Mouse (Mus musculus) left cerebral cortex, postnatal 4 days (tissue): ENCODE results near the gene Dcaf11. TPM values are rescaled to one million over a fixed set of nuclear protein-coding genes. Genes with fewer than 3 reads are reported as not detected.
A peak's percentile ranks its signal among the peaks of the same experiment; 100 is the strongest.

ENCODE experiments used
- DNase-seq: peaks from one replicate; pipeline ENCODE4 v3.0.0-alpha.2; 2022
- intact Hi-C: fragments of 180-260 bp; cut with DNase I; formaldehyde crosslinking; loops from one replicate; pipeline ENCODE4 v1.15.1; 2025
- total RNA-seq, 2 experiments: library from RNA; stranded (reverse); gene quantifications; 2 replicates each; pipeline ENCODE4 v1.2.3; 2021

Dcaf11 gene
- total RNA-seq, 2 experiments from 2014 or later: 61.2 to 66.4 TPM

- no peak for DNase-seq
- intact Hi-C loops: no loop called here
These were observed 22.3 kb downstream of the Dcaf11 start for GRCm38 (mm10) chr14:55581981-55582681.

DNA sequence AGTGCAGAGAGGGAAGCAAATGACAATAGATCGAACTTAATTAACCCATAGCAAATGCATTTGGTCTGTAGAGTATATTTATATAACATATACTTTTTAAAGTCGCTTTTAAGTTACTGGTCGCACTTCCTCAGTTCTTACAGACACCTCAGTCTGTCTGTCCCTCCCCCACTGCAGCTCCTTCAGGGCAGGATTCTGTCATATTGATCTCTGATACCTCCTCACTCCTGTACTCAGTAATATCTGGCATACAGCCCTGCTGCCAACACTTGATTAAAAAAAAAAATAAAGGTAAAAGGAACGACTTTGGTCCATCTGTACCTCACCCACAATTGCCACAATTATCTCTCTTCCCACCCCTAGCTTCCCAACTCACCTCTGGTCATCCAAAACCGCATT lies 24.5 kb downstream of the Dcaf11 start:
- no peak for DNase-seq
- intact Hi-C loops: no loop called here

GRCm38 (mm10) chr14:55584702-55585565 lies 25.1 kb downstream of the Dcaf11 start, which contains the start of gene Emc9:
Gene Emc9 (minus strand): TSS chr14:55585302.
- intact Hi-C loops: no loop called here
- peak; percentile 62 for DNase-seq

DNA sequence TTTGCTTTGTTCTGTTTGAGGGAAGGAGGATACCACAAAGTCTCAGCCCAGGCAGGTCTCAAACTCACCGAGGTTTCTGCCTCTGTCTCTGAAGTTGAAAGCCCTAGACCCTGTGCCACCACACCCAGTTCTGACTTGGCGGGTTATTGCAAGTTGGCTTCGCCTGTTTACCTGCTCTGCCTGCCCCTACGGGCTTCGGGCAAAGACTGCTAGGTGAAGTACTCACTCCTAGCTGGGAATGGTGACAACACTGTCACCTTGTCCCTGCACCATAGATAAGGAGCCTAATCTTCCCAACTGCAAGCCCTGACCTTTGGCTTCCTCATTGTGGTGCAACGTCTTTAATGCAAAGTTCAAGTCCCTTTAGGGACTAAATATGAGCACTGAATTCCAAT lies 25.8 kb downstream of the Dcaf11 start:
- intact Hi-C loops: no loop called here

GRCm38 (mm10) chr14:55586149-55586548 lies 26.3 kb downstream of the Dcaf11 start:
- intact Hi-C loops: no loop called here
- DNase-seq: no peak

More for the DNA sequence above, 25.8 kb downstream of the Dcaf11 start:
- DNase-seq: no peak

DNA sequence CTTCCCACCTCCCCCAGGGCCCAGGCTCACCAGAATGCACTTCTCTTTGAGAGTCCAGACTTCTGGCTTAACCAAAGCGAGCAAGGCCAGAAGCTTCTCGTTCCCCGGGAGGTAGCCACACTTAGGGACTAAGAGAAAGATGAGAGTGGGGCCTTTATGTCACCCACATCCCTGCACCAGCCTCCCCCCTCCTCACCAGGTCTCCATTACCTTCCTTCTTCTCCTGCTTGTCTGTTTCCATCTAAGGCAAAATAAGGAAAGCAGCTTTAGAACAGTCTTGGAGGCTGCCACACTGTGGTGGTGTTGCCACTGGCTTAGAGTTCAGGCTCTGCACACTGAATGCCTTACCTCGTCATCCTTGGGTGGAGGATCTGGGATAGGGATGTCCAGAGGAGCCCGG lies 29.5 kb downstream of the Dcaf11 start:
- DNase-seq: no peak

DNA sequence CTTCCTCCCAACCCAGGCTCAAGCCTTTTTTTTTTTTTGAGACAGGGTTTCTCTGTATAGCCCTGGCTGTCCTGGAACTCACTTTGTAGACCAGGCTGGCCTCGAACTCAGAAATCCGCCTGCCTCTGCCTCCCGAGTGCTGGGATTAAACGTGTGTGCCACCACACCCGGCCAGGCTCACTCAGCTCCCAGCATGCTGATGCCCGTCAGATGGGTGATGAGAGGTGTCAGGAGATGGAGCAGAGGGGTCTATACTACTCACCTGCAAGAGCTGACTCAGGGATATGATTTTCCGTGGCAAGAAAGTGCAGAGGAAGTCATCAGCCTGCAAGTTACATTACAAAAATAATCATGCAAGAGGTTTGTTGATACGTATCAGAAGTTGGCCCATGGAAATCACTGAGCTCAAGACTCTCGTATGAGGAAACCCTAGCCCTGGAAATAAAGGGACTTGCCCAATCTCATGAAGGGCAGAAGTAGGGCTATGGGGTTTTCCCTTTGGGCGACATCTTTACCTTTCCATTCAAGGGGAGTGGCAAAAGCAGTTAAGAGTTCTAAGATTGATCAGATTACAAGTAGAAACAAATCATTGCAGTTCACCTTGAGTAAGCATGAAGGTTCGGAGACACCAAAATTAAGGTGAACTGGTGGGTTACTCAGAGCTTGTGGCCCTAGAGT lies 30.1 kb downstream of the Dcaf11 start:
- intact Hi-C loops: no loop called here
- DNase-seq: no peak

More for the DNA sequence above, 29.5 kb downstream of the Dcaf11 start:
- intact Hi-C loops: no loop called here

DNA sequence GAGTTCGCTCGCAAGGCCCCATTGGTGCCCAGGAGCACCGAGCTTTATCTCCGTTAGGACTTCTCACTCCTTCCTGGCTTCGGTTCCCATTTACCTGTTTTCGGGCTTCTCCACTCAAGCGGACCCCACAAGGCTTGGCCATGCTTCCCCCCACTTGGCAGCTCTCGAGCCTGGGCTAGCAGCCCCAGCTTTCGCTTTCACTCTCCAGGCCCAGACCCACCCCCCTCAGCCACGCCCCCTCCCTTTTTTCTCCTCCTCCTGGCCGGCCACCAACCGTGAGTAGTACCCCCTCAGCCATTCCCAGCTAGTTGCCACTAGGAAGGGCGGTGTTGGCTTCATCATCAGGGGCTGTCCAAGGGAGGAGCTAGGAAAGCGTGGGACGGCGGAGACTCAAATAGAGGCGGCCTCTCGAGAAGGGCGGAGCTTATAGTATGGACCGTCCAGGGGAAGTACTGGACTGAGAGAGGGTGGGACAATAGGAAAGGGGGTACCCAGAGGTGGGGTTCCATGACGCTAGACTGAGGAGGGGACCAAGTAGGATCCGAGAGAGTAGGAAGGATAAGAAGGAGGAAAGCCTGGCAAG lies 31.0 kb downstream of the Dcaf11 start, which contains the start of gene Psme2:
Gene Psme2 (minus strand): TSS at position 366 of the 583 bp plus-strand sequence.
- peak; percentile 95 for DNase-seq
- intact Hi-C loops: no loop called here

GRCm38 (mm10) chr14:55591331-55591891 lies 31.6 kb downstream of the Dcaf11 start, which contains the start of gene Rnf31:
Gene Rnf31 (plus strand): TSS chr14:55591708.
- peak; percentile 92 for DNase-seq
- intact Hi-C loops: no loop called here

GRCm38 (mm10) chr14:55592226-55592625 lies 32.4 kb downstream of the Dcaf11 start:
- no peak for DNase-seq
- intact Hi-C loops: no loop called here

DNA sequence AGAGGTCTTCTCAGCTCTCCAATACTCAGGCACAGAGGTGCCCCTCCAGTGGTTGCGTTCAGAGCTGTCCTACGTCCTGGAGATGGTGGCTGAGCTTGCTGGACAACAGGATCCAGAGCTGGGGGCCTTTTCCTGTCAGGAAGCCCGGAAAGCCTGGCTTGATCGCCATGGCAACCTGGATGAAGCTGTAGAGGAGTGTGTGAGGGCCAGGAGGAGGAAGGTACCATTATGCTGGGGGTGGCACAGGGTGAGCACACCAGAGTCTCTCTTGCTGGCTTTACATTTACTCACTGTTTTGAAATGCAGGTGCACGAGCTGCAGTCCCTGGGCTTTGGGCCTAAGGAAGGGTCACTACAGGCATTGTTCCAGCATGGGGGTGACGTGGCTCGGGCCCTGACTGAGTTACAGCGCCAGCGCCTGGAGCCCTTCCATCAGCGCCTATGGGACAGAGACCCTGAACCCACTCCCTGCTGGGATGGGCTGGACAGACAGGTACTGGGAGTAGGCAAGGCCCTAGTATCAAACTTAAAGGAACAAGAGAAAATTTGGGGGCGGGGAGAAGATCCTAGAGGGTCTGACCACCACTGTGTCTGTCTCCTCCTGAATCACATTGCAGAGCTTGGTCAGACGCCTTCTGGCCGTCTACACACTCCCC lies 36.4 kb downstream of the Dcaf11 start:
- intact Hi-C loops: no loop called here
- peak; percentile 48 for DNase-seq

GRCm38 (mm10) chr14:55598521-55599390 lies 39.0 kb downstream of the Dcaf11 start:
- no peak for DNase-seq
- intact Hi-C loops: no loop called here

DNA sequence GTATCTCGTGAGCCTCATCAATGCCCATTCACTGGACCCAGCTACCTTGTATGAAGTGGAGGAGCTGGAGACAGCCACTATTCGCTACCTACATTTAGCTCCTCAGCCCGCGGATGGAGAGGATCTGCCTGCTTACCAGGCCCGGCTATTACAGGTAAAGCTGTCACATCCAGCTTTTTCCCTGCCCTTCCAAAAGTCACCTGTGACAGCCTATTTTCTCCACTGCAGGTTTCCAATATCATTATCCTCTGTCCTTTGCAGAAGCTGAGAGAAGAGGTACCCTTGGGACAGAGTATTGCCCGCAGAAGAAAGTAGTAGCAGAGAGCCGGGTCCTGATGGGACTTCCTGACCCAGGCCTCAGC lies 43.4 kb downstream of the Dcaf11 start, which contains the start of gene Irf9:
Gene Irf9 (plus strand): TSS at position 301 of the 362 bp plus-strand sequence.
- intact Hi-C loops: no loop called here
- DNase-seq: no peak

GRCm38 (mm10) chr14:55603633-55604576 lies 44.1 kb downstream of the Dcaf11 start:
- DNase-seq: peak; percentile 85

DNA sequence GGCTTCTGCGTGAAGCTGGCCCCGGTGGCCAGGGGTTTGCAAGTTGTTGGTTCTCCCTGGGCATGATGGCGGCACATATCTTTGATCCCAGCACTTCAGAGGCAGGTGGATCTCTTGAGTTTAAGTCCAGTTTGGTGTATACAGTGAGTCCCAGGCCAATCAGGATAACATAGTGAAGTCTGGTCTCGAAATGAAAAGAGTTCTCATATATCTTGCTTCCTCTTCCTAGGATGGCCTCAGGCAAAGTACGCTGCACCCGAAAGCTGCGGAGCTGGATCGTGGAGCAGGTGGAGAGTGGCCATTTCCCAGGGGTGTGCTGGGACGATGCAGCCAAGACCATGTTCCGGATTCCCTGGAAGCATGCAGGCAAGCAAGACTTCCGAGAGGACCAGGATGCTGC lies 45.0 kb downstream of the Dcaf11 start:
- no peak for DNase-seq
- intact Hi-C loops: no loop called here

More at GRCm38 (mm10) chr14:55603633-55604576, 44.1 kb downstream of the Dcaf11 start:
- intact Hi-C loops: no loop called here

- intact Hi-C loops: no loop called here
- no peak for DNase-seq
These were observed 46.1 kb downstream of the Dcaf11 start for GRCm38 (mm10) chr14:55605743-55606459.

DNA sequence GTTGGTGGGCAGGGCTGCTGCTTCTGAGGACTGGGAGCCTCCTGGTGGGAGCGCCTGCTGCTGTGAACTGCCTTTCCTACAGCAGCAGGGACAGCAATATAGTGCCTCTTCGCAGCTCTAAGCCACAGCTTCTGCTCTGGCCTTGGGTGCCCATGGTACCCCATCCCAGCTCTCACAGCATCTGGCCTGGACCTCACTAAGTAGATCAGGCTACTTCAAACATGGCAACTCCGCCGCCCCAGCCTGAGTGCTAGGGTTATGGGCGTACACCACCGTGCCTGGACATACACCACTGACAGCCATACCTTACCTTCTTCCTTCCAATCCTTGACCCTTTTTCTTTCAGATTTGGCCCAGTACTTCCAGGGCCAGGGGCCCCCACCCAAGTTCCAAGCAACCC lies 48.5 kb downstream of the Dcaf11 start:
- no peak for DNase-seq
- intact Hi-C loops: no loop called here
